Mouse (Mus musculus) T-helper 2 cell (primary cell): ENCODE measurements around the gene Cbx5.
"Not testable (repeated sequence)": the region's sequence is repeated elsewhere in the genome, so short reads cannot be mapped to it uniquely, and the experiment has no call there.

ENCODE experiments used
- in situ Hi-C: fragments of 300-600 bp; cut with MboI, MseI; formaldehyde crosslinking; loops from one replicate; pipeline ENCODE4 v1.15.1; 2025; ENCODE audit warnings: high pct_unique_total_duplicates

The Cbx5 gene

GRCm38 (mm10) chr15:103239685-103240159 is at the start of gene Cbx5:
Gene Cbx5, minus strand, starts transcription at chr15:103239816.
- in situ Hi-C loops: no loop called here

DNA sequence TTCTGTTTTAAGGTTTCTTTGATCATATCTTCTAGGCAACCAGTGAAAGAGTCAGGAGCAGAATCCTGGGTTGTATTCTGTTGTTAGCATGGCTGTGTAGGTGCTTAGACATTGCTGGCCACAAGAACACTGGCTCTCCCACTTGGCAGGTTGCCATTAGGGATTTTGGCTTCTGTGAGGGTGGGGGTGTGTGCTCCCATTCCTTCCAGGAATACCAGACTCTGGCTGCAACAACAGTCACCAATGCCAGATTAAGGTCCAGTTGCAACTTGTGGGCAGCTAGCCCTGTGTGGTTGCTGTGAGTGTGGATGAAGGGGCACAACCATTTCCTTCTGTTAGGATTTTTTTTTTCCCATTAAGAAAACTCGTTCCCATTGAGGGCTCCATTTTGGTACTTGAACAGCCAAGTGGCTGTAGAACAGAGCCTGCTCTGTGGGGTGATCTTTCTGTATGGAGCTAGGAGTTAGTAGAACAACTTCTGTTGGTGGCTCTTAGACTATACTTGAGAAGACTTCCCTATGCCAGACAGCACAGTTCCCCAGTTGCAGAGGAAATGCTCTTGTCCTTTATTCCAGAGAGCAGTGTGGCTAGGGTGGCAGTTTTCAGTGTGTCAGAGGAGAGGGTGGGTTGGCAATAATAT is 46.3 kb upstream of the Cbx5 start:
- in situ Hi-C loops: no loop called here

DNA sequence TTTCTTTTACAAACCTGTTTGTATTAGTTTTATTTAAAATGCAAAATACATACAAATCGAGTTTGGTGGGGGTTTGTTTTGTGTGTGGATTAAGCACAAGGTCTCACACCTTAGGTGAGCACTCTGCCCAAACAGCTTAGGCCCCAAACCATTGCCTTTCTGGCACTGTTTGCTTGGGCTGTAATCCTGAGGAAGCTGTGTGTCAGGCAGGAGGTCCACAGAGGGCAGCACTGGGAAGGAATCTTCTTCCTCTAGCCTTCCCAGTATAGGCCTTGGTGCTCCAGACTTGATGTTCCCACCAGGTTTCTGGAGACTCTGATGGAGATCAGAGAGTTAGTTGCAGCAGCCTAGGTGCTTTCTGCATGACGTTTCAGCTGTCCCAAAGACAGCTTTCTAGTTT is 45.0 kb upstream of the Cbx5 start:
- in situ Hi-C loops: no loop called here

- in situ Hi-C loops: no loop called here
These were observed 44.5 kb upstream of the Cbx5 start for GRCm38 (mm10) chr15:103284066-103284465.

DNA sequence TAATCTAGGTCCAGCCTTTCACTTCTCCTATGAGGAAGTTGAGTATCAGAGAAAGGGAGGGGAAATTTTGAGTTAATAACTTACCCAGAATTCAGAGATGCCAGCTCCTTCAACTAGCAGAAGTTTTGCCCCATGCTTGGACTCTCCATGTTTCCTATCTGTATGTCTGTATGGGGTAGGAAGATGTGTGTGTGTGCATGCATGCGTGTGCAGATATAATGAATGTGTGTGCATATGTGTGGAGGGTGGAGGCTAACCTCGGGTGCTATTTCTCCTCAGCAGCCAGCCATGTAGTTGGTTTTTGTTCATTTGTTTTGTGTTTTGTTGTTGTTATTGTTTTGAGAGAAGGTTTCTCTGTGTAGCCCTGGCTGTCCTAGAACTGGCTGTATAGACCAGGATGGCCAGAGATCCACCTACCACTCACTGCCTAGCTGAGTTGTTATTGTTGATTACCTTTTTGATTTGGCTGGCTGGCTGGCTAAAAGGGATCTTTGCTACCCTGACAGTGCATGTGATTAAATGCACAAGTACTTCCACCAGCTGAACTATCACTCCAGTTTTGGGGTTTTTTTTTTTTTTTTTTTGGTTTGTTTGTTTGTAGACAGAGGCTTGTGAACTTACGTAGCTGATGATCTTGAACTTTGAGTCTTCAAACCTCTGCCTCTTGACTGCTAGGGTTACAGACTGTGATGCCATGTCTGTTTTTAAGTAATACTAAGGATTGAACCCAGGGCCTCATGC is 42.0 kb upstream of the Cbx5 start:
- in situ Hi-C loops: no loop called here

GRCm38 (mm10) chr15:103280817-103281464 is 41.3 kb upstream of the Cbx5 start:
- in situ Hi-C loops: no loop called here

DNA sequence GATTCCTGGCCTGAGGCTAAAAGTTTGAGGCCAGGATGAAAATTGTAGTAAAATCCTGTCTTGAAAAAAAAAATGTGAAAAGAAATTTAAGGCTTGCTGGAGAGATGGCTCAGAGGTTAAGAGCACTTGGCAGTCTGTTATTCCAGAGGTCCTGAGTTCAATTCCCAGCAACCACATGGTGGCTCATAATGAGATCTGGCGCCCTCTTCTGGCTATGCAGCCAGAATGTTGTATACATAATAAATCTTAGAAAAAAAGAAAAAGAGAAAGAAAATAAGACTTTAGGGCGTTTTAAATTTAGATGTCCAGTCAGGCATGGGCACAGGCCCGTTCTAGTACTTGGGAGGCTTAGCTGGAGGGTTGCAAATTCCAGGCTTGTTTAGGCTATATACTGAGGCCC is 40.1 kb upstream of the Cbx5 start:
- in situ Hi-C loops: no loop called here

GRCm38 (mm10) chr15:103277949-103278348 is 38.3 kb upstream of the Cbx5 start:
- in situ Hi-C loops: no loop called here

DNA sequence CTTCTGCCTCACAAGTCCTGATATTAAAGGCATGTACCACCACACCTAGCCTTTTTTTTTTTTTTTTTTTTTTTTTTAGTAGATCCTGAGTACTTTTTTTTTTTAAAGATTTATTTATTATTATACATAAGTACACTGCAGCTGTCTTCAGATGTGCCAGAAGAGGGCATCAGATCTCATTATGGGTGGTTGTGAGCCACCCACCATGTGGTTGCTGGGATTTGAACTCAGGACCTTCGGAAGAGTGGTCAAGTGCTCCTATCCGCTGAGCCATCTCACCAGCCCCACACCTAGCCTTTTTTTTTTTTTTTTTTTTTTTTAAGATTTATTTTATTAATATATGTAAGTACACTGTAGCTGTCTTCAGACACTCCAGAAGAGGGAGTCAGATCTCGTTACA is 36.3 kb upstream of the Cbx5 start:
- in situ Hi-C loops: not testable (repeated sequence)

GRCm38 (mm10) chr15:103272419-103273279 is 33.0 kb upstream of the Cbx5 start, which contains the start of gene Copz1:
Gene Copz1, plus strand, starts transcription at chr15:103272714.
- in situ Hi-C loops: no loop called here

DNA sequence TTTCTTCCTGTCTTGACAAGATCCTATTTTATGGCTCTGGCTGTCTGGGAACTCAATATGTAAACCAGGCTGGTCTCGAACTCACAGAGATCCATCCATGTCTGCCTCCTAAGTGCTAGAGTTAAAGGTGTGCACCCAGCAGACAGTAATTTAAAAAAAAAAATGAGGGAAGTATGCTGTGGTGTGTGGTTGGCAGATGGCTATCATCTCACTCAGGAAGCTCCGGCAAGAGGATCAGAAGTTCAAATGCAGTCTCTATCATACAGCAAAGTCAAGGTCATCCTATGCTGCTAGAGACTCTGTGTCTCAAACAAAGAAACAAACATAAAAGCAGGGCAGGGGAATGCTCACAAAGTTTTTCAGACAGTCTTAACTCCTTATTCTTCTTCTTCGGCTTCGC is 29.3 kb upstream of the Cbx5 start:
- in situ Hi-C loops: no loop called here

DNA sequence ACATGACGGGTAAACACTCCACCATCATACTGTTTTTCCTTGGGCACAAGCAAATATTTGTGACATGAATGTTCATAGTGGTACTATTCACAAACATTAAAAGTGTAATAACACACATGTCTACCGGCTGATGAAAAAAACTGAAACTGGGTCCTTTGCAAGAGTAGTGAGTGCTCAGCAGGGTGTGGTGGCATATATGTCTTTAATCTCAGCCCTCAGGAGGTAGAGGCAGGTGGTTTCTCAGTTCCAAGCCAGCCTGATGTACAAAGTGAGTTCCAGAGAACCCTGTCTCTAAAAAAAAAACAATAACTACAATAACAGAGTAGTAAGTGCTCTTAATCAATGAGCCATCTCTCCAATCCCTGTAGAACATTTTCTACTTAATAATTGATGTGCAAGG is 25.2 kb upstream of the Cbx5 start:
- in situ Hi-C loops: no loop called here

GRCm38 (mm10) chr15:103259989-103260388 is 20.4 kb upstream of the Cbx5 start:
- in situ Hi-C loops: no loop called here

- in situ Hi-C loops: no loop called here
These were observed 19.5 kb upstream of the Cbx5 start for GRCm38 (mm10) chr15:103259162-103259561.

- in situ Hi-C loops: no loop called here
These were observed 18.4 kb upstream of the Cbx5 start, which contains the start of gene Nfe2 for GRCm38 (mm10) chr15:103257790-103258728. Gene Nfe2, minus strand, starts transcription at chr15:103258403.

GRCm38 (mm10) chr15:103256210-103256986 is 16.8 kb upstream of the Cbx5 start:
- in situ Hi-C loops: no loop called here

GRCm38 (mm10) chr15:103255169-103255568 is 15.6 kb upstream of the Cbx5 start:
- in situ Hi-C loops: no loop called here

- in situ Hi-C loops: no loop called here
These were observed 13.7 kb upstream of the Cbx5 start for GRCm38 (mm10) chr15:103253352-103253751.

GRCm38 (mm10) chr15:103252660-103253059 is 13.0 kb upstream of the Cbx5 start:
- in situ Hi-C loops: no loop called here

GRCm38 (mm10) chr15:103251595-103251994 is 12.0 kb upstream of the Cbx5 start:
- in situ Hi-C loops: no loop called here
